Mouse (Mus musculus): ENCODE measurements at regions not wholly inside any gene's neighbourhood (a gene's known extent, or its start where the extent isn't known, plus 50 kb on each side); places are given as distances from the start of the nearest gene placed in this dataset.

DNA sequence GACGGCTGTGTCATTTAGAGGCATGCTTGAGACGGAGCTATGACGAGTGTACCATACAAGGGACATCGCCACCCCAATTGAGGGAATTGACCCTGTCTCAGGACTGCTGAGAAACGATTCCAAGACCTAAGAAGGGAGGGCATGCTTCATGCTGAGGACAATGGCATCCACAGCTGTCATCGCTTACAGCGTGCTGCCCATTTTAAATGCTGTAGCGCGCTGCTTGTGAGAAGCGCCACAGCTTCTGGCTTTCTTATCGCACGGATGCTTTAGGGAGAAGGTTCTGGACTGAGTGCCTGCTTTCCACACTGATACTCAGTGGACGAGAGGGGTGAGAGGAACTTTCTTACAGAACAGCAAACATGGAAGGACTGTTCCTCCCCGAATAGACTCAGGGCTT lies 357.8 kb upstream of the Arglu1 start:
- DNase-seq (ENCODE audit: low spot score): no peak

- DNase-seq (ENCODE audit: low spot score): no peak
Measured at GRCm38 (mm10) chr8:9042835-9043792, 352.8 kb upstream of the Arglu1 start.

GRCm38 (mm10) chr8:9029156-9029555 lies 338.8 kb upstream of the Arglu1 start:
- DNase-seq (ENCODE audit: low spot score): no peak

- DNase-seq (ENCODE audit: low spot score): no peak
Measured at GRCm38 (mm10) chr8:9027672-9028071, 337.4 kb upstream of the Arglu1 start.

- DNase-seq (ENCODE audit: low spot score): no peak
Measured at GRCm38 (mm10) chr8:9025872-9026271, 335.6 kb upstream of the Arglu1 start.

GRCm38 (mm10) chr8:9025378-9025777 lies 335.1 kb upstream of the Arglu1 start:
- DNase-seq (ENCODE audit: low spot score): no peak

DNA sequence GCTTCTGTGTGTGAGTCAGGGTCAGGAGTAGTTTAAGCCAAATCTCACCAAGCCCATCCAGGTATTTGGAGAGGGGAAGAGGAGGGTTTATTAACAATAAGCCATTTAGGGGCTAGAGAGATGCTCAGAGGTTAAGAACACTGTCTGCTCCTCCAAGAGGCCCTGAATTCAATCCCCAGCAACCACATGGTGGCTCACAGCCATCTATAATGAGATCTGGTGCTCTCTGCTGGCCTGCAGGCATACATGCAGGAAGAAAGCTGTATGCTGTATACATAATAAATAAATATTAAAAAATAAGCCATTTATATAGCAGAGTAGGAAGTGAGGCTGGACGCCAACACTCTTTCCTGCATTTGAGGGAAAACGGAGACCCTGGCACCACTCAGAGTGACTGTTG lies 330.4 kb upstream of the Arglu1 start:
- DNase-seq (ENCODE audit: low spot score): no peak

GRCm38 (mm10) chr8:9020180-9020579 lies 329.9 kb upstream of the Arglu1 start:
- no peak for DNase-seq (ENCODE audit: low spot score)

- no peak for DNase-seq (ENCODE audit: low spot score)
Measured at GRCm38 (mm10) chr8:9011785-9012510, 321.6 kb upstream of the Arglu1 start.

- no peak for DNase-seq (ENCODE audit: low spot score)
Measured at GRCm38 (mm10) chr8:9008006-9008780, 317.9 kb upstream of the Arglu1 start.

DNA sequence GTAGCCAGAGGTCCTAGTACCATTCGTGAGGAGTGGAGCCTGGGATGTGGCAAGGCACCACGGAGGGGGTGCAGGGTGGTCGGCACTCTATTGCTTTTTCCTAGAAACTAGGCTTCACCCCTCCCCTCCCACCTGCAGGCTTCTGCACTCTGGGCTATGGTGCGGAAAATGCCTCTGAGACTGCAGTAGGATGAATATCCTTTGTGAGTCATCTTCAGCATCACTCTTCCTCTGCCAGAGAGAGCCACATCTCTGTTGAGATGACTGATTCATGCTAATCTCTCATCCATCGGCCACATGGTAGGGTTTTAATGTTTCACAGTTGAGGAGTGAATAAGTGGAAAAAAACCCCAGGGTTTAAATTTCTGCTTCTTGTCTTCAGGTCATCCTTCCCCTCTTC lies 309.6 kb upstream of the Arglu1 start:
- DNase-seq (ENCODE audit: low spot score): no peak

- DNase-seq (ENCODE audit: low spot score): no peak
Measured at GRCm38 (mm10) chr8:8997621-8998020, 307.3 kb upstream of the Arglu1 start.

DNA sequence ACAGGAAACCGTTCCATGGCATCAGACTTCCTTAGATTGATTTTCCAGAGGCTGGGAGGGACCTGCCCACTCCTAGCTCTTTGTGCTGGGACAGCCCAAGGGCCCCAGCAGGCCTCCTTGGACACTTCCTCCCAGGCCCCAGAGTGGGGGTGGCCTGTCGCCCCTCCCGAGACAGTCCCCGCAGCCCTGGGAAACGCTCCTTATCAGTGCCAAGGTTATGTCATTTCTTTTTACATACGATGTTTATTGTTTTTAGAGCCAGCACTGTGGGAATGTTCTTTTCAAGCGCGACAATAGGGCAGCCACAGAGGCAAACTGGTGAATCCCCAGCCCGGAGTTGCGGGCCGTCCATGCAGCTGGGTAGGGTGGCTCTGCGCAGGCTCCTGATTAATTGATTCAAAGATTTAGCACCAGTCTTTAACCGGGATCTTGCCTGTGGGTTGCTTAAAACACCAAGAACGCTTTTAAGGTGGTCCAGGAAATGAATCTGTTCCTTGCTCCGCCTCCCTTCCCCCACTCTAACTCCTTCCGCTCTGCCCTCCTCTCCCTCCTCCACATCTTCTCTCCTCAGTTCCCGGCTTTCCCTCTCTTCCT lies 304.4 kb upstream of the Arglu1 start:
- DNase-seq (ENCODE audit: low spot score): peak; percentile 19

DNA sequence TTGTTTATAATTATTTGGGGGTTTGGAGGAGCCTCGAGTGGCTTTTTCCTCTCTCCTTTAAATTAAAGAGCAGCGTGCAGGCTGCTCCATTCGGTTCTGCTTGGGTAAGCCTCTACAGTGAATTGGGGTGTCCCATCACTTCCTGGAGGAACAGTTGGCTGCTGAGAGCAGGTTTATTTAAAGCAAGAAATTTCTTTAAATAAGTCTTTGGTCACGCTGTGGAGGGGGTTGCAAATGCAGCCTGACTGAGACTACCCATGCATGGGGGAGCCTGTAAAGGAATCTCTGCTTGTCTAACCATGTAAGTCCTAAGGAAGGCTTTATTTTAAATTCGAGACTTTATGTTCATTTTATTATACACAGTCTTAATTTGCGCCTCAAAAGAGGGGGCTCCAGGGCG lies 303.7 kb upstream of the Arglu1 start:
- DNase-seq (ENCODE audit: low spot score): no peak

GRCm38 (mm10) chr8:8992461-8993032 lies 302.2 kb upstream of the Arglu1 start:
- peak; percentile 23 for DNase-seq (ENCODE audit: low spot score)

GRCm38 (mm10) chr8:8991026-8991425 lies 300.7 kb upstream of the Arglu1 start:
- no peak for DNase-seq (ENCODE audit: low spot score)

DNA sequence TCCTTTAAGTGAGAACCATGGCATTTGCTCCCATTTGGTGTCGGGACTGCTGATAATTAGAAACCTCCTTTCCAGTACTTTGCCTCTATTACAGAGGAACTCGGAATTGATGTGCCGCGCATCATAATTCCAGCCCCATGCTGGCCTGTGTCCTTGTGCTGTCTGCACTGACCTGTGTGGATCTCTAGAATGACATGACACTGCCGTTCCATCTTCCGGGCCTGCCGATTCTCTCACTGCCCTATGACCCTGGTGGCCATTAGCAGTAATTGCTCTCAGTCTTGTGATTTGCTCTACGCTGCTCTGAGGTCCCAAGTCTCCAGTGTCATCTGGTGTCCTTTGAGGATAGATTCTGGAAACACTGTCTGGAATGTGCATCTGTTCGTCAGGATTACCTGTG lies 295.7 kb upstream of the Arglu1 start:
- no peak for DNase-seq (ENCODE audit: low spot score)

- no peak for DNase-seq (ENCODE audit: low spot score)
Measured at GRCm38 (mm10) chr8:8985395-8985794, 295.1 kb upstream of the Arglu1 start.

DNA sequence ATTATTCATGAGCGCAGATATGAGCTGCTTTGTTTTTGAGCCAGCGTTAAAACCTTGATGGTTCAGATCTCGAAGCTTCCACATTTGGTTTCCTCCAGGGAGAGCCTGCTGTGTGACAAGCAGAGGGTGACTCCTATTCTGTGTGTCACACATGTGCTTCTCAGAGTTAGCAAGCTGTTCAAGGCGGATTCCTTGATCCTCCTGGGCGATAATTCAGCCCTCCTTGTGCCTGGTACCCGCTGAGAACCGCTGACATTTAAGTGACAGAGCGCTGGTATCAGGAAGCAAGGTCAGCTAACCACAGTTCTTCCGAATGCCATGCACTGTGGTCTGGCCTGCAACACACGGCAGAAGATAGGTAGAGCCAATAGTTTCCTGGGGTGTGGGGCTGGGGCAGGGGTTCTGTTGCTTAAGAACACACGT lies 294.5 kb upstream of the Arglu1 start:
- DNase-seq (ENCODE audit: low spot score): no peak

GRCm38 (mm10) chr8:8984159-8984828 lies 294.0 kb upstream of the Arglu1 start:
- no peak for DNase-seq (ENCODE audit: low spot score)

DNA sequence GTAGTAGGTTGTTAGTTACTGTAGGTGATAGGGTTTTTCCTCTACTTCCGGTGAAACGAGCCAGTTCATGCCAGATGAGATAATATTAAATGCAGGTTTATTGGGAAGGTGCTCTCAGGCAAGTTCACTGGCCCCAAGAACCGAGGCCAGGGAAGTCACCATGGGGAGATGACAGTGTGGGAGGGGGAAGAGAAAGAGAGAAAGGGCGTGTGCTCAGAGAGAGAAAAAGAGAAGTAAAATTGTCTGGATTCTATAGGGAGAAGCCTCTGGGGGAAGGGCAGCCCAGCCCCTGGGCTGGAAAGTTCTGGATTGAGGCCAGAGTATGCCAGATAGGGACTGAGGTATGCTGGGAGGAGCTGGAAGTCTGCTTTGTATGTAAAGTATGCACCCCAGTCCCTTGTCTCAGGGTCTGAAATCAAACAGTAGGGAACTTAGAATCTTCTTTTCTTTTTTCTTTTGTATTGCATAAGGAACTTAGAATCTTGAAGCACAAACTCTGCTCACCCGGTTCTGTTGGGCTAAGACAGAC lies 292.9 kb upstream of the Arglu1 start:
- no peak for DNase-seq (ENCODE audit: low spot score)

Data from ovary, adult 18-20 months (tissue).